Mouse (Mus musculus): ENCODE measurements around the gene Robo2. TPM values are rescaled to one million over a fixed set of nuclear protein-coding genes. Genes with fewer than 3 reads are reported as not detected.

The Robo2 gene
- polyA plus RNA-seq, 1 experiment from 2014 or later, result 32.4 TPM

DNA sequence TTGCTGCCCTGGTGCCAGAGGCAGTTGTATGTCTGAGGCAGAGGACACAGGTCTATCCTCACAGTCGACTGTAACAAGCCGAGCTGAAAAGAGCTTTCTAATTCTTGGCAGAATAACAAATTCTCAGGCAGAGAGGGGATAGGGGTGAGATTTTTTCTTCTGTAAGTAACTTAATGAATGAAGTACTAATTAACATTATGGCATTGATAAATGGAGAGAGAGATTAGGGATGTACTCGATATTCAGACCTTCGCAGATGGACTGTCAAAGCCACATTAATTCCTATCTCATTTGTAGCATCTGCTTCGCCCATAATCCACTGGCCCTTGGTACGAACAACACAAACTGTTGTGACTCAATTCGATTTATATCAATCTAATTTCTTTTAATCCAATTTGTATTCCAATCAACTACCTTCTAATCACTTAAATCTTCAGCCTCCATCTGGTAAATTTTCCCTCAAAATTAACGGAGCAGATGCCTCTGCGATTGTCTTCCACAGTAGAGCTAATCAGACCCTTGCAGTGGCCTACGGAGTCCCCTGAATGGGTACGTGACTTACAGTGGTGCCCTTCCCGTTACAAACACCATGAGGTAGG, 36.2 kb downstream of the Robo2 start:
- DNase-seq (ENCODE audit: low spot score), result no peak
- 80% methylated on average over 12 of the region's 12 CpGs for WGBS
- H3K27ac ChIP-seq (ENCODE audit: low read depth, low read length), result no peak overlapping the region
- H3K4me3 ChIP-seq (ENCODE audit: low read depth, low read length), result no peak overlapping the region
- no peak overlapping the region for H3K9ac ChIP-seq (ENCODE audit: low read depth, low read length)
- no peaks in the 10 kb centered on the region for H3K27me3 ChIP-seq (replicated peaks; ENCODE audit: control insufficient read depth, insufficient read depth, low read length)
- no peaks in the 10 kb centered on the region for H3K9me3 ChIP-seq (ENCODE audit: control insufficient read depth, low read length)
- H3K4me1 ChIP-seq (replicated peaks; ENCODE audit: control insufficient read depth, insufficient read depth, low read length), result no peaks in the 10 kb centered on the region
- H3K4me2 ChIP-seq, result no peak overlapping the region
- no peak for ATAC-seq (replicated peaks; ENCODE audit: low FRiP score)
- H3K36me3 ChIP-seq (ENCODE audit: control insufficient read depth, insufficient read depth, low read length), result no peaks in the 10 kb centered on the region

DNA sequence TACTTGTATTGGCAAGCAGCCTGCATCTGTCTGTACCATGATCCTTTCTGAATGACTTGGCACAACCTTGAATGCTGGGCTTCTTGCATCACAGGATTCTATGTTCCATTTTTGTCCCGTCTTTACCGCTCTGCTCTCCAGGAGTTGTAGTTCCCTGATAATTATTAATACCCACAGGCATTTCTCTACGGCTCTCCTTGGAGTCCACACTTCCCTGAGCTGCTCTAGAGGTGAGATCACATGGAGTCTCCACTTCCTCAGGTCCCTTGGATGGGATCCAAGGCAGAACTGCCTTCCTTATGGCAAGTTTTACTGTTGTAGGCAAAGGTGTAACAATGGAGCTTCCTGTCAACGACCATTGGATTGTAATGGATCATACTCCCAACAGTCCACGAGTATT, 37.1 kb downstream of the Robo2 start:
- no peaks in the 10 kb centered on the region for H3K4me1 ChIP-seq (replicated peaks; ENCODE audit: control insufficient read depth, insufficient read depth, low read length)
- no peaks in the 10 kb centered on the region for H3K9me3 ChIP-seq (ENCODE audit: control insufficient read depth, low read length)
- H3K27me3 ChIP-seq (replicated peaks; ENCODE audit: control insufficient read depth, insufficient read depth, low read length), result no peaks in the 10 kb centered on the region
- H3K36me3 ChIP-seq (ENCODE audit: control insufficient read depth, insufficient read depth, low read length), result no peaks in the 10 kb centered on the region
- no peak overlapping the region for H3K27ac ChIP-seq (ENCODE audit: low read depth, low read length)
- no peak overlapping the region for H3K4me2 ChIP-seq
- H3K4me3 ChIP-seq (ENCODE audit: low read depth, low read length), result no peak overlapping the region
- DNase-seq (ENCODE audit: low spot score) (no peak), ATAC-seq (replicated peaks; ENCODE audit: low FRiP score) (no peak)
- no peak overlapping the region for H3K9ac ChIP-seq (ENCODE audit: low read depth, low read length)
- 85% methylated on average over 5 of the region's 5 CpGs for WGBS

DNA sequence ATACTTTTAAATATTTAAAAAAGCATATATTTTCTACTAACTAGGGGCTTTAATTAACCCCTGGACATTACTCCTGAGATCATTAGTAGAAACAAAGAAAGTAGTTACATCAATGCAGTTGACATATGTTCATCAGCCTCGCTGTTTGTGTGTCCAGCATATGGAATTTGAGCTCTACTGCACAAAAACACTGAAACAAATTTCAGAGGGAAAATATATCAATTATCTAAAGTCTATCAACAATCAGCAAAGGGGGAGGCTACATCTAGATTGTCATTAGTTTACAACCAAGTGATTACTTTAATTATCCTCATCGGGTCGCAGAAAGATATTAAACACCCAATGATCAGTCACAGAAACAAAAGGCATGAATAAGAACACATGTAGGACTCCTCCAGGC, 38.2 kb downstream of the Robo2 start:
- Histone ChIP-seq H3K4me1 (replicated peaks; ENCODE audit: control insufficient read depth, insufficient read depth, low read length) (no peaks in the 10 kb centered on the region), H3K4me3 (ENCODE audit: low read depth, low read length) (no peak overlapping the region), H3K27ac (ENCODE audit: low read depth, low read length) (no peak overlapping the region), H3K9ac (ENCODE audit: low read depth, low read length) (no peak overlapping the region), H3K4me2 (no peak overlapping the region), H3K36me3 (ENCODE audit: control insufficient read depth, insufficient read depth, low read length) (no peaks in the 10 kb centered on the region), H3K9me3 (ENCODE audit: control insufficient read depth, low read length) (no peaks in the 10 kb centered on the region), H3K27me3 (replicated peaks; ENCODE audit: control insufficient read depth, insufficient read depth, low read length) (no peaks in the 10 kb centered on the region)
- 88% methylated on average over 3 of the region's 3 CpGs for whole genome bisulfite sequencing
- DNase-seq (ENCODE audit: low spot score) (no peak), ATAC-seq (replicated peaks; ENCODE audit: low FRiP score) (no peak)

DNA sequence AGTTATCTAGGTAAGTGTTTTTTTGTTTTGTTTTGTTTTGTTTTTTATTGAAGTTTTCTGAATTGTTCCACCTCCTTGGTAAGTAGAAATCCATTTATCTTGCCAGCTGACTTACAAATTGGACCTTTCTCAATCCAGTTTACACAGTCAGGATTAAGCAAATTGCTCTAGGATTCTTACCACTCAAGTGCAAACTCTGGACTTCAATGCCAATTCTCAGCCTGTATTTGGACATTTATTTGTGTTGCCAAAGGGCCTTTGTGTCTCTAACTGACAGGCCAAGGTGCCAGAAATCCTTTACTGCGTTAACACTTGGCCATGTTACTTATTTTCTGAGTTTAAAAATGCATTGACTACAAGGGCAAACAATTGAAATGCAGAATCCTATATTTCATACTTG, 38.7 kb downstream of the Robo2 start:
- WGBS, result 73% methylated on average over 1 of the region's 1 CpGs
- H3K9me3 ChIP-seq (ENCODE audit: control insufficient read depth, low read length), result no peaks in the 10 kb centered on the region

DNA sequence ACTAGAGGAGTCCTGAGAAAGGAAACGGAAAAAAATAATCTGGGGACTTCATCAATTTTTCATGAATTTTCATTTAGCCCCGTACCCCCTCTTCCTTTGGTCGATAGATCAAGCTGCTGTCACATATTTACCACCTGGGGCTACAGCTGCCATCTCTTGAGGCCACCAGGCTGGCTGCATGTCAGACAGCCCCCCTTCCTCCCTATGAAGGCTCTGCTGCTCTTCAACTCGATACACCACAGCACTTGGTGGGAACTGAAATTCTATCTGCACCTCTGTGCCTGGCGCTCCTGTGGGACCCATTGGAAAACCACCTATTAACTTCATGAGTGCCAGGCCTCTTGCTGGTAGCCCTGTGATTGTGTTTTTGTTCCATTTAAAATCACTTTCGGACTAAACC, 63.2 kb downstream of the Robo2 start:
- Histone ChIP-seq H3K9me3 (ENCODE audit: control insufficient read depth, low read length) (no peaks in the 10 kb centered on the region), H3K9ac (ENCODE audit: low read depth, low read length) (no peak overlapping the region), H3K4me3 (ENCODE audit: low read depth, low read length) (no peak overlapping the region), H3K36me3 (ENCODE audit: control insufficient read depth, insufficient read depth, low read length) (no peaks in the 10 kb centered on the region), H3K27me3 (replicated peaks; ENCODE audit: control insufficient read depth, insufficient read depth, low read length) (no peaks in the 10 kb centered on the region), H3K4me1 (replicated peaks; ENCODE audit: control insufficient read depth, insufficient read depth, low read length) (no peaks in the 10 kb centered on the region), H3K4me2 (no peak overlapping the region), H3K27ac (ENCODE audit: low read depth, low read length) (no peak overlapping the region)
- DNase-seq (ENCODE audit: low spot score) (no peak), ATAC-seq (replicated peaks; ENCODE audit: low FRiP score) (no peak)
- WGBS, result 76% methylated on average over 6 of the region's 6 CpGs

More for the DNA sequence above, 38.7 kb downstream of the Robo2 start:
- no peak overlapping the region for H3K27ac ChIP-seq (ENCODE audit: low read depth, low read length)
- no peak for DNase-seq (ENCODE audit: low spot score)
- no peaks in the 10 kb centered on the region for H3K36me3 ChIP-seq (ENCODE audit: control insufficient read depth, insufficient read depth, low read length)
- H3K9ac ChIP-seq (ENCODE audit: low read depth, low read length), result no peak overlapping the region
- H3K4me1 ChIP-seq (replicated peaks; ENCODE audit: control insufficient read depth, insufficient read depth, low read length), result no peaks in the 10 kb centered on the region
- no peak for ATAC-seq (replicated peaks; ENCODE audit: low FRiP score)
- H3K27me3 ChIP-seq (replicated peaks; ENCODE audit: control insufficient read depth, insufficient read depth, low read length), result no peaks in the 10 kb centered on the region
- H3K4me3 ChIP-seq (ENCODE audit: low read depth, low read length), result no peak overlapping the region
- H3K4me2 ChIP-seq, result no peak overlapping the region

GRCm38 (mm10) chr16:74338969-74339630, 72.5 kb downstream of the Robo2 start:
- H3K9me3 ChIP-seq (ENCODE audit: control insufficient read depth, low read length), result no peaks in the 10 kb centered on the region
- DNase-seq (ENCODE audit: low spot score) (no peak), ATAC-seq (replicated peaks; ENCODE audit: low FRiP score) (no peak)
- no peak overlapping the region for H3K9ac ChIP-seq (ENCODE audit: low read depth, low read length)
- 64% methylated on average over 9 of the region's 9 CpGs for WGBS
- no peak overlapping the region for H3K27ac ChIP-seq (ENCODE audit: low read depth, low read length)
- no peak overlapping the region for H3K4me3 ChIP-seq (ENCODE audit: low read depth, low read length)
- H3K27me3 ChIP-seq (replicated peaks; ENCODE audit: control insufficient read depth, insufficient read depth, low read length), result no peaks in the 10 kb centered on the region
- no peak overlapping the region for H3K4me2 ChIP-seq
- H3K36me3 ChIP-seq (ENCODE audit: control insufficient read depth, insufficient read depth, low read length), result no peaks in the 10 kb centered on the region
- no peaks in the 10 kb centered on the region for H3K4me1 ChIP-seq (replicated peaks; ENCODE audit: control insufficient read depth, insufficient read depth, low read length)

GRCm38 (mm10) chr16:74321666-74322371, 89.8 kb downstream of the Robo2 start:
- H3K36me3 ChIP-seq (ENCODE audit: control insufficient read depth, insufficient read depth, low read length), result no peaks in the 10 kb centered on the region
- no peak overlapping the region for H3K4me3 ChIP-seq (ENCODE audit: low read depth, low read length)
- ATAC-seq (replicated peaks; ENCODE audit: low FRiP score) (no peak), DNase-seq (ENCODE audit: low spot score) (no peak)
- 68% methylated on average over 9 of the region's 9 CpGs for WGBS
- H3K4me1 ChIP-seq (replicated peaks; ENCODE audit: control insufficient read depth, insufficient read depth, low read length), result no peaks in the 10 kb centered on the region
- no peaks in the 10 kb centered on the region for H3K27me3 ChIP-seq (replicated peaks; ENCODE audit: control insufficient read depth, insufficient read depth, low read length)
- no peaks in the 10 kb centered on the region for H3K9me3 ChIP-seq (ENCODE audit: control insufficient read depth, low read length)
- no peak overlapping the region for H3K4me2 ChIP-seq
- no peak overlapping the region for H3K9ac ChIP-seq (ENCODE audit: low read depth, low read length)
- no peak overlapping the region for H3K27ac ChIP-seq (ENCODE audit: low read depth, low read length)

DNA sequence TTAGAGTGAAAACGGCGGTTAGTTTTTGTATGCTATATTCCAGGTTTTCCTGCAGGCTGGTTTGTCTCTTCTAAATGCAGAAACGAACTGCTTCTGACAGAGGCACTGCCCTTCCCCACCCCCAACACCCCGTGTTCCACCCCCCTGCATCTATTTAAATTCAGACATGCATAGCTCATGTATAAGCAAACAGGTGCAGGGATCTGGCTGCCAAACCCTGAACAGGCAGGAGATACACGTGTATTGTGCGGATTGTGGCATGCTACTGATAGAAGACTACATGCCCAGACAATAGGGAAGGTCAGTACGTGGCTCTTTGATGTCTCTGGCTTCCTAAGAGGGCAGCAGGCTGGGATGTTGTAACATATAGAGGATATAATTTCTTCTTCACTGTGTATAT, 95.5 kb downstream of the Robo2 start:
- Histone ChIP-seq H3K36me3 (ENCODE audit: control insufficient read depth, insufficient read depth, low read length) (no peaks in the 10 kb centered on the region), H3K4me1 (replicated peaks; ENCODE audit: control insufficient read depth, insufficient read depth, low read length) (no peaks in the 10 kb centered on the region), H3K4me3 (ENCODE audit: low read depth, low read length) (no peak overlapping the region), H3K27ac (ENCODE audit: low read depth, low read length) (no peak overlapping the region), H3K27me3 (replicated peaks; ENCODE audit: control insufficient read depth, insufficient read depth, low read length) (no peaks in the 10 kb centered on the region), H3K9me3 (ENCODE audit: control insufficient read depth, low read length) (no peaks in the 10 kb centered on the region), H3K4me2 (no peak overlapping the region), H3K9ac (ENCODE audit: low read depth, low read length) (no peak overlapping the region)
- ATAC-seq (replicated peaks; ENCODE audit: low FRiP score) (no peak), DNase-seq (ENCODE audit: low spot score) (no peak)
- WGBS, result 68% methylated on average over 7 of the region's 7 CpGs

GRCm38 (mm10) chr16:74313222-74313621, 98.4 kb downstream of the Robo2 start:
- Histone ChIP-seq H3K27ac (ENCODE audit: low read depth, low read length) (no peak overlapping the region), H3K4me2 (no peak overlapping the region), H3K4me3 (ENCODE audit: low read depth, low read length) (no peak overlapping the region), H3K4me1 (replicated peaks; ENCODE audit: control insufficient read depth, insufficient read depth, low read length) (no peaks in the 10 kb centered on the region), H3K9me3 (ENCODE audit: control insufficient read depth, low read length) (no peaks in the 10 kb centered on the region), H3K36me3 (ENCODE audit: control insufficient read depth, insufficient read depth, low read length) (no peaks in the 10 kb centered on the region), H3K9ac (ENCODE audit: low read depth, low read length) (no peak overlapping the region), H3K27me3 (replicated peaks; ENCODE audit: control insufficient read depth, insufficient read depth, low read length) (no peaks in the 10 kb centered on the region)
- no peak for DNase-seq (ENCODE audit: low spot score)
- ATAC-seq (replicated peaks; ENCODE audit: low FRiP score), result no peak
- WGBS, result 64% methylated on average over 4 of the region's 4 CpGs

All from liver, embryonic 11.5 days (tissue).